Comparison of ENCODE assay signal across 31 mouse cellular contexts in genomic region chr6:143119325-143119724, GRCm38 (mm10).
"Had no signal": no experiment of that assay in that cellular context is flagged by ENCODE, and none has a peak within 500 bp of the region (broad histone marks: within the 10 kb centered on the region; RNA-seq: fewer than 3 reads in every experiment).

No protein-coding gene starts in this region.

- ATAC-seq: liver, embryonic 12.5 days; liver, postnatal 0 days; lung, postnatal 0 days; midbrain, embryonic 13.5 days; midbrain, embryonic 15.5 days; midbrain, embryonic 16.5 days had no signal

- H3K4me2 ChIP-seq: limb, embryonic 12.5 days; limb, embryonic 13.5 days; limb, embryonic 15.5 days; liver, embryonic 11.5 days; liver, embryonic 12.5 days; liver, embryonic 13.5 days; liver, embryonic 15.5 days; lung, embryonic 14.5 days; lung, embryonic 15.5 days; midbrain, embryonic 11.5 days; midbrain, embryonic 12.5 days; midbrain, embryonic 13.5 days; midbrain, embryonic 15.5 days had no signal

- H3K9me3 ChIP-seq: limb, embryonic 10.5 days; limb, embryonic 13.5 days; limb, embryonic 15.5 days; liver, embryonic 15.5 days; lung, embryonic 15.5 days; midbrain, embryonic 12.5 days; midbrain, embryonic 15.5 days had no signal

- H3K27ac ChIP-seq: limb, embryonic 10.5 days; limb, embryonic 12.5 days; limb, embryonic 13.5 days; limb, embryonic 15.5 days; liver, embryonic 12.5 days; liver, embryonic 13.5 days; liver, embryonic 14.5 days; liver, embryonic 15.5 days; lung, embryonic 15.5 days; macrophage; midbrain, embryonic 10.5 days; midbrain, embryonic 12.5 days; midbrain, embryonic 13.5 days; midbrain, embryonic 15.5 days had no signal

- H3K4me3 ChIP-seq: limb, embryonic 10.5 days; limb, embryonic 12.5 days; limb, embryonic 13.5 days; limb, embryonic 15.5 days; liver, embryonic 12.5 days; liver, embryonic 13.5 days; liver, embryonic 15.5 days; lung, embryonic 15.5 days; megakaryocyte, embryonic 14.5 days; midbrain, embryonic 10.5 days; midbrain, embryonic 12.5 days; midbrain, embryonic 13.5 days; midbrain, embryonic 15.5 days; myocyte had no signal

- H3K4me1 ChIP-seq: limb, embryonic 13.5 days; limb, embryonic 15.5 days; lung, embryonic 15.5 days; midbrain, embryonic 12.5 days; midbrain, embryonic 13.5 days; midbrain, embryonic 15.5 days had no signal

- DNase-seq: left cerebral cortex, postnatal 4 days; liver; liver, embryonic 13.5 days; liver, postnatal 0 days; lung, adult 18-20 months; lung, adult 2 months; lung, embryonic 14.5 days; lung, postnatal 10 days; lung, postnatal 14 days; lung, postnatal 36 days; lung, postnatal 4 days; midbrain, embryonic 14.5 days had no signal

- H3K36me3 ChIP-seq: limb, embryonic 10.5 days; limb, embryonic 12.5 days; limb, embryonic 13.5 days; limb, embryonic 15.5 days; liver, embryonic 12.5 days; liver, embryonic 13.5 days; liver, embryonic 15.5 days; lung, embryonic 15.5 days; midbrain, embryonic 10.5 days; midbrain, embryonic 12.5 days; midbrain, embryonic 13.5 days; midbrain, embryonic 15.5 days had no signal

- H3K9ac ChIP-seq: limb, embryonic 12.5 days; limb, embryonic 13.5 days; limb, embryonic 15.5 days; liver, embryonic 12.5 days; liver, embryonic 13.5 days; liver, embryonic 14.5 days; liver, embryonic 15.5 days; liver, postnatal 0 days; lung, embryonic 14.5 days; lung, embryonic 15.5 days; midbrain, embryonic 12.5 days; midbrain, embryonic 13.5 days; midbrain, embryonic 15.5 days had no signal

- H3K27me3 ChIP-seq: limb, embryonic 12.5 days; limb, embryonic 13.5 days; limb, embryonic 15.5 days; liver, embryonic 12.5 days; liver, embryonic 13.5 days; liver, embryonic 15.5 days; lung, embryonic 15.5 days; midbrain, embryonic 12.5 days; midbrain, embryonic 13.5 days; midbrain, embryonic 15.5 days had no signal
